Mouse (Mus musculus) cerebellum, adult 2 months (tissue): Measurements from ENCODE around the gene Abt1.

Experiments
- CTCF ChIP-seq: fragments of 200-500 bp; IDR thresholded peaks from 2 replicates; pipeline ENCODE4 v1.5.1; 2011; ENCODE audit warnings: low read depth, mild to moderate bottlenecking, control low read depth, low read length, moderate library complexity, borderline replicate concordance; ENCODE audit not compliant: insufficient read depth
- POLR2A ChIP-seq: fragments of 200-500 bp; IDR thresholded peaks from 2 replicates; pipeline ENCODE4 v1.6.1; 2011; ENCODE audit warnings: low read length, control low read depth, borderline replicate concordance; ENCODE audit not compliant: insufficient read depth

- TF ChIP-seq CTCF, result no peak
- TF ChIP-seq POLR2A, result no peak
These were observed 16.2 kb upstream of the Abt1 start for GRCm38 (mm10) chr13:23439901-23440300.
